In genomic region chr2:47088635-47089034, GRCm38 (mm10) we compare ENCODE assay signal across 12 mouse cellular contexts.
DNase-seq lines count a peak whose midpoint lies in the region; ATAC-seq lines count a peak whose summit lies in the region.
"Had no signal": no experiment of that assay in that cellular context is flagged by ENCODE, and none has a peak within 500 bp of the region (broad histone marks: within the 10 kb centered on the region; RNA-seq: fewer than 3 reads in every experiment).

No protein-coding gene starts in this region.

- H3K36me3 ChIP-seq in hindbrain, embryonic 11.5 days (ENCODE audit: control insufficient read depth, insufficient read depth, low read length) = no peaks in the 10 kb centered on the region
- no peaks in the 10 kb centered on the region for H3K36me3 ChIP-seq in hindbrain, embryonic 12.5 days
- H3K36me3 ChIP-seq in neural tube, embryonic 11.5 days (ENCODE audit: control insufficient read depth, insufficient read depth, low read length) = no peaks in the 10 kb centered on the region
- H3K36me3 ChIP-seq: liver, embryonic 15.5 days had no signal

- no peak overlapping the region for H3K4me2 ChIP-seq in hindbrain, embryonic 11.5 days (replicated peaks; ENCODE audit: low read depth, low read length)
- no peak overlapping the region for H3K4me2 ChIP-seq in hindbrain, embryonic 12.5 days (replicated peaks)
- H3K4me2 ChIP-seq in neural tube, embryonic 11.5 days (ENCODE audit: low read depth) = no peak overlapping the region
- H3K4me2 ChIP-seq: liver, embryonic 15.5 days had no signal

- H3K27ac ChIP-seq in hindbrain, embryonic 11.5 days (ENCODE audit: low read depth, low read length) = no peak overlapping the region
- H3K27ac ChIP-seq in hindbrain, embryonic 12.5 days = no peak overlapping the region
- H3K27ac ChIP-seq in neural tube, embryonic 11.5 days (ENCODE audit: low read depth, low read length) = no peak overlapping the region
- H3K27ac ChIP-seq: heart, adult 2 months; liver, embryonic 15.5 days had no signal

- no peaks in the 10 kb centered on the region for H3K27me3 ChIP-seq in hindbrain, embryonic 11.5 days (ENCODE audit: control insufficient read depth, insufficient read depth, low read length)
- H3K27me3 ChIP-seq in hindbrain, embryonic 12.5 days = no peaks in the 10 kb centered on the region
- H3K27me3 ChIP-seq in neural tube, embryonic 11.5 days (ENCODE audit: control insufficient read depth, insufficient read depth, low read length) = no peaks in the 10 kb centered on the region
- H3K27me3 ChIP-seq: liver, embryonic 15.5 days had no signal

- H3K9me3 ChIP-seq in hindbrain, embryonic 11.5 days (ENCODE audit: control insufficient read depth, low read length) = no peaks in the 10 kb centered on the region
- H3K9me3 ChIP-seq in hindbrain, embryonic 12.5 days (replicated peaks) = no peaks in the 10 kb centered on the region
- H3K9me3 ChIP-seq in neural tube, embryonic 11.5 days (ENCODE audit: control insufficient read depth, low read length) = no peaks in the 10 kb centered on the region
- H3K9me3 ChIP-seq: liver, embryonic 15.5 days had no signal

- no peaks in the 10 kb centered on the region for H3K4me1 ChIP-seq in hindbrain, embryonic 11.5 days (replicated peaks; ENCODE audit: control insufficient read depth, insufficient read depth, low read length)
- H3K4me1 ChIP-seq in hindbrain, embryonic 12.5 days = no peaks in the 10 kb centered on the region
- no peaks in the 10 kb centered on the region for H3K4me1 ChIP-seq in neural tube, embryonic 11.5 days (ENCODE audit: control insufficient read depth, insufficient read depth, low read length)
- H3K4me1 ChIP-seq: liver, embryonic 15.5 days had no signal

- no peak for ATAC-seq in hindbrain, embryonic 11.5 days (ENCODE audit: low FRiP score)
- ATAC-seq in hindbrain, embryonic 12.5 days (ENCODE audit: low FRiP score) = no peak
- ATAC-seq in neural tube, embryonic 11.5 days (ENCODE audit: insufficient read depth, low FRiP score, low TSS enrichment) = no peak

- no peak overlapping the region for H3K9ac ChIP-seq in hindbrain, embryonic 11.5 days (ENCODE audit: low read depth, low read length)
- no peak overlapping the region for H3K9ac ChIP-seq in hindbrain, embryonic 12.5 days
- no peak overlapping the region for H3K9ac ChIP-seq in neural tube, embryonic 11.5 days (ENCODE audit: low read length)
- H3K9ac ChIP-seq: liver, embryonic 15.5 days had no signal

- WGBS in hindbrain, embryonic 11.5 days = 28% methylated on average over 4 of the region's 4 CpGs
- WGBS in hindbrain, embryonic 12.5 days = 25% methylated on average over 4 of the region's 4 CpGs
- 27% methylated on average over 4 of the region's 4 CpGs for WGBS in neural tube, embryonic 11.5 days

- no peak overlapping the region for H3K4me3 ChIP-seq in hindbrain, embryonic 11.5 days (ENCODE audit: low read depth, low read length)
- H3K4me3 ChIP-seq in hindbrain, embryonic 12.5 days = no peak overlapping the region
- no peak overlapping the region for H3K4me3 ChIP-seq in neural tube, embryonic 11.5 days (ENCODE audit: low read depth, low read length)
- H3K4me3 ChIP-seq: erythroblast, embryonic 14.5 days; heart, adult 2 months; liver, embryonic 15.5 days had no signal

- peak; percentile 30 for DNase-seq in hindbrain, embryonic 11.5 days (ENCODE audit: low spot score)
- DNase-seq in neural tube, embryonic 11.5 days (ENCODE audit: low spot score) = peak; percentile 45
- DNase-seq in neural tube, embryonic 10.5 days (ENCODE audit: extremely low spot score, low spot score) = no peak
- DNase-seq in cerebellum, postnatal 36 days = peak; percentile 6 to 10
- peak; percentile 49 for DNase-seq in retina, postnatal 1 day
- no peak for DNase-seq in thymus, adult 18-20 months
- DNase-seq in adrenal gland, postnatal 4 days (ENCODE audit: low spot score in 2 of 2) = no peak
- DNase-seq: adrenal gland, postnatal 36 days; heart, adult 2 months had no signal

Comparison
In these comparisons a context has a peak if more than half of its experiments do, and no peak if none do; other contexts are left out.
1. DNase-seq: peak in hindbrain, embryonic 11.5 days (single experiment), neural tube, embryonic 11.5 days (single experiment), cerebellum, postnatal 36 days (2 of 2) and retina, postnatal 1 day (single experiment); none in neural tube, embryonic 10.5 days (single experiment), thymus, adult 18-20 months (0 of 2) and adrenal gland, postnatal 4 days (0 of 2).